Mouse (Mus musculus): ENCODE results near the gene Npb.

The Npb gene

DNA sequence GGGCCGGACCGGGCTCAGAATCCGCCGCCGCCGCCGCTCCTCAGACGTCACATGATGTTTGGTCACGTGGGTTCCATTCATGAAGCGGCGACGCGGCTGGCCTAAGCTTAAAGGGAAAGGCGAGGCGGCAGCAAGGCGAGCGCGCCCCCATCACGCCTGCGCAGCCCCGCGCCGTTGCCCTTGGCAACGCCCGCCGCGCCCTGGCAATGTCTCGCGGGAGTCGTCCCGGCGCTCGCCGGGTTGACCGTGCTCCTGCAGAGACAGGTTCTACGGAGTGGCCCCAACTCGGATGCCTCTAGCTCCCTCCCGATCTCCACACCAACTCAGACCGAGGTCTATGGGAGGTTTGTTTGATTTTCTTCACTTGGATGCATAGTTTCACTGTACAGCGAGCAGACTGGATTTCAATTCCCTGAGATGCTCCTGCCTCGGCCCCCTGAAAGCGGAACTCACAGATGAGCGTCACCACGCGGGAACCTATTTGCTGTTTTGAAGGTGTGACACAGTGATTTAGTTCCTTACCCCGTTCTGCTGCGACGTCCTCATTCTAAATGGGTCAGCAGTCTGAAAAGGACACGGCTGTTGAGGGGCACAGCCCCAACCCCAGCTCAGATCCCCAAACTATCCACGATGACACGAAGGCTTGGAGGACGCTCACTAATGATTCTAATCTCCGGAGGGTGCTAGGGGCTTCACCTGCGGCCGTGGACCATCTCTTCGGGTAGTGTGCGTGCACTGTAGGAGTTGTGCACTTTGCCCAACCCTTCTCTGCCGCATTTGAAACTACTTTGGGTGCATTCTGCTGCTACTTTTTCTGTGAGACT lies 25.5 kb downstream of the Npb start, which contains the start of gene Mafg:
Mafg (minus strand) TSS at position 81 of the 824 bp plus-strand sequence.
- peak; percentile 96 for DNase-seq

DNA sequence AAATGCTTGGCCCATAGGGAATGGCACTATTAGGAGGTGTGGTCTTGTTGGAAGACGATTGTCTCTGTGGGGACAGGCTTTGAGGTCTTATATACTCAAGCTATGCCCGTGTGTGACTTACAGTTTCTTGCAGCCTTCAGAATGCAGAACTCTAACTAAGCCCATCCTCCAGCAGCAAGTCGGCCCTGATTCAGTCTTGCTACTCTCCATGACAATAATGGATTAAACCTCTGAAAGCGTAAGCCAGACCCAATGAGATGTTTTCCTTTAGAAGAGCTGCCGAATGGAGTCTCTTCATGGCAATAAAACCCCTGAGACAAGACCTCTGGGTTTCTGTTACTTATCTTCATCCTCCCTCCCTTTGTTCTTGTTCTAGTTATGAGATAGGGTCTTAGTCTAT lies 26.5 kb downstream of the Npb start:
- no peak for DNase-seq

DNA sequence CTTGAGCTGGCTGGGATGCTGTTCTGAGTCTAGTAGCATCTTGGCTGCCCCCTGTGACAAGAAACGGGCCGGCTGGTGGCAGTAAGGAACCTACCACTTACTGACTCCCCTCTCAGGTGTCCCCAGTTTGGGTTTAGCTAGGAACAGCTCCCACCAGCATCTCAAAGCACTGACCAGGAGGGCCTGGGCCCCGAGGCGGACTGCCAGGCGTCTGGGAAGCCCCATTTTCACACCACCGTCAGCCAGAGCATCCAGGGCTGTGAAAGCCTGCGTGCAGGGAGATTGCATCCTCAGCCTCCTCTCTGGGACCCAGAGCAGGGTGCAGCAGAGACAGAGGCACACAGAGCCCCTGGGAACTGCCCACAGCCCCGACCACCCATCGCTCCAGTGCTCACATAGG lies 33.0 kb downstream of the Npb start:
- no peak for DNase-seq

DNA sequence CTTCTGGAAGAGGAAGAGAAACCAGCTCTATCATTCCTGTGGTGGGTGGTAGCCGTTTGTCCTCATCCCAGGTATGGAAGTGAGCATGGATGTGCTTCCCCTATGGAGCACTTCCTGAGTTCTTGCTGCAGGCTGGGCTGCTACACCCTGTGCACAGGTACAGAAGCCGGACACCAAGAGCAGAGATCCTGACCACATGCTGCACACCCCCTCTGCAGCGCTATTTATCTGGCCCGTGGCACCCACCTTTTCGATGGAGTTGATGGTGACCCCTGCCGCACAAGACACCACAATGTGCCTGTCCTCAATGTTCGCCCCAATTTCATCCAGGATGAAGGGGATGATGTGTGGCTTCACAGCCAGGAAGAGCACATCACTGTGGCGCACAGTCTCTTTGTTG lies 33.6 kb downstream of the Npb start:
- no peak for DNase-seq

DNA sequence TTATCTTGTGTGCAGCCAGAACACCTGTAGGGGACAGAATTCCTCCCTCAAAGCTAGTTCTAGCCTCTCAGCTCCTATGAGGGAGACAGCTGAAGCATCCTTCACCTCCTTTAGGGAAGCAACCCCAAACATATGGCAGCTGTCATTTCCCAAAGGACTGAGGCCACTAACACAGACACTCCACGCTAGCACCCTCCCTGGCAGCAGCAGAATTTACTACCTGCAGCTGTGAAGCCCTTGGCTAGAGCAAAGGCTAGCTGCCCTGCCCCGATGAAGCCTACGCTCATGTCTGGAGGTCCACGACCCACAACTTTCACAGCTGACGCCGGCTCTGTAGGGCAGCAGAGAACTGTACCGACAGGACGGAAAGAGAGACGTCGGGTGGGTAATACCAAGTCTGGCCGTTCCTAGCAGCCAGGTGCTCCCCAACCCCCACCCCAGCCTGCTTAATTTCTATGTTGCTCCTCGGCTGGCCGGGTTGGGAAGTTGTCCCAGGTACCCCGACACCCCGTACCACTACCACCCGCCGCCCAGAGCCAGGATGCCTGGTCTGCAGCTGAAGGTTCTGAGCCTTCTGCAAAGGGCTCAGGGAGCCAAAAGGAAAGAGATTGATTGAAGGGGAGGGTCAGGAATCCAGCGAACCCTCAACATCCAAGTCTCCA lies 34.8 kb downstream of the Npb start:
- DNase-seq: no peak

DNA sequence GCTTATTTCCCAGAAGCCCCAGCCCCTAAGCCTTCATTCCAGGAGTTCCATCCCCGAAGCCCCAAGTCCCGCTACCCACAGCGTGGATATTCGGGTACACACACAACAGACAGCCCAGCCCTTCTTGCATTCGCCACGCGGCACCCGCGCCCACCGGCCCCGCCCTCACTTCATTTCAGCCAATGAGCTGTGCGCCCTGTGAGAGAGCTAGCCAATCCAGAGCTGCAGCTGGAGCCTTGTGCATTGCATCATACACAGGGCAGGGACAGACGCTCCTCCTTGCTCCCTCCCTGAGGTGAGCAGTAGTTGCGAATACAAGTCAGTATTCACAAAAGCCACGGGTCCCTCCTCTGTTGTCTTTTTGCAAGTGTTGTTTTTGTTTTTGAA lies 35.3 kb downstream of the Npb start, which contains the start of gene Pycr1:
Pycr1 (minus strand) TSS at position 169 of the 387 bp plus-strand sequence.
- DNase-seq: peak; percentile 97

DNA sequence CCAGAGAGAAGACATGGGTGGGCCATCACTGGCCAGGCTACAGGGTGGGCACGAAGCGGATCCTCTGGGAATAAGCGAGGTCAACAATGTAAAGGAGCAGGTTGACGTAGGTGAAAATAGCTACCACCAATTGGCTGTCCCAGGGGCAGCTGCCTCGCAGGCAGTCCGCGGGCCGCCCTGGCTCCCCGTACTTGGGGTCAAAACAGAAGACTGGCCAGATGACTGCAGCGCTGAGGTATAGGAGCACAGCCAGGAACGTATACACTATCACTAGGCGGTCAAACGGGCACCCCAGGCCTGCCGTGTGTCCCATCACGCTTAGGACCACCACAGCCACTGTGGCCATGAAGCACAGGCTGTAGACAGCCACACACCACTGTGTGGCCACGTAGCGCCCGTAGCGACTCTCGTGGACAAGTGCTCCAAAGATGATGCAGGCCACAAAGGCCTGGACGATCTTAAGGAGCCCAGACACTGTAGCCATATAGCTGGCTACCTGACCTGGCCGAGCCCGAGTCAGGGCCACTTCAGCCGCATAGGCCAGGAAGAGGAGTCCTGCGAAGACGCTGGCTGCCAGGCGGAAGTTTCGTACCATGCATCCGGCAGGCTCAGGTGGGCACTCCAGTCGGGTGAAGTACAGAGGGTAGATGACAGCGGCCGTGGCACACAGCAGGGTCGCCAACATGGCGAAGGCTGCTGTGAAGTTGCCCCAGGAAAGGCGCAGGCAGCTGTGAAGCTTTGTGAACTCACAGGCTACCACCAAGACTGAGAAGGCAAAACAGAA lies 39.0 kb downstream of the Npb start:
- no peak for DNase-seq

DNA sequence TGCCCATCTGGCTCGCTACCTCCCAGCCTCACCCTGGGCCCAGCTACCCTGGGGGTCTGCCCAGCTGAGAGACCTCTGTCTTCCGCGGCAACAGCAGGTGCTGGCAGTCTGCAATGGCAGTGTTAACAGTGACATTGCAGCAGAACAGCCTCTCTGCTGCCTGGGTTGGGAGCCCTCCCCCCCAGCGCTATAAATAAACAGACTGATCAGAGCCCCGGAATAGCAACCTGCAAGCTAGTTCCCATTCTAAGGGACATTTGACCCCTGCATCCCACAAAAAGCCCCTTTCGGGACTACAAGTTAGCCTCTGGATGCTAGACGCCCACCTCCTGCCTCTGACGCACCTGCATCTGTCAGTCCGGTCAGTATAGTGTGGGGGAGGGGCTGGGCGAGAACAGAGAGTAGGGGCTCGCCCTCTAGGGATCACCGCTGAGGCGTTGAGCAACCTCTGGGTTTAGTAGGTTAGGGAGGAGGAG lies 39.8 kb downstream of the Npb start, which contains the start of gene Myadml2:
Myadml2 (minus strand) TSS at position 158 of the 476 bp plus-strand sequence.
- DNase-seq: no peak

DNA sequence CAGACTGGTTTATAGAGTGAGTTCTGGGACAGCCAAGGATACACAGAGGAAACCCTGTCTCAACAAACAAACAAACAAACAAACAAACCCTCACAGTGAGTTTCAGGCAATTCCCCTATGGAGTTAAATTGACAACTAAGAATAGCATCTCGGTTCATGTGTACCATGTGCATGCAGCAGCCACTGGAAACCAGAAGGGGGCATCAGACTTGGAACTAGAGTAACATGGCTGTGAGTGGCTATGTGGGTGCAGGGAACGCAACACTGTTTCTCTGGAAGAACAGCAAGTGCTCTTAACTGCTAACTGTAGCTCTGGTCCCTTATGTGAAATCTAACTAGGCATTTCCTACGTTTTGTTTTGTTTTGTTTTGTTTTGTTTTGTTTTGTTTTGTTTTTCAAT lies 43.6 kb downstream of the Npb start:
- no peak for DNase-seq

DNA sequence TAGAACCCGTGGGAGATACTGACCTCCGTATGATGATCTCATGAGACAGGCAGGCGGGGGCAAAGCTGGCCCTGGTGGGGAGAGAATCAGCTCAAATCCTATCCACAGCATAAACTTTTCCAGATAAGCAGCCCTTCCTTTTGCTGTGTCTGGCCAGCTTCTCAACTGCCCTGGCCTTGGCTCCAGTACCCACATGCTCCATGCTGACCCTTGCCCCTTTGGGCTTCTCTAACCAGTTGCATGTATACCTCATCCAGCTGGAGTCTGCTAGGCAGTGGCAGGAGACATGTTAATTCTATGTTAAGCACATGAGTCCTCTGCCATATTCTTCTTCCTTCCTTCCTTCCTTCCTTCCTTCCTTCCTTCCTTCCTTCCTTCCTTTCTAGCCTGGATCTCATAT lies 46.5 kb downstream of the Npb start:
- no peak for DNase-seq

DNA sequence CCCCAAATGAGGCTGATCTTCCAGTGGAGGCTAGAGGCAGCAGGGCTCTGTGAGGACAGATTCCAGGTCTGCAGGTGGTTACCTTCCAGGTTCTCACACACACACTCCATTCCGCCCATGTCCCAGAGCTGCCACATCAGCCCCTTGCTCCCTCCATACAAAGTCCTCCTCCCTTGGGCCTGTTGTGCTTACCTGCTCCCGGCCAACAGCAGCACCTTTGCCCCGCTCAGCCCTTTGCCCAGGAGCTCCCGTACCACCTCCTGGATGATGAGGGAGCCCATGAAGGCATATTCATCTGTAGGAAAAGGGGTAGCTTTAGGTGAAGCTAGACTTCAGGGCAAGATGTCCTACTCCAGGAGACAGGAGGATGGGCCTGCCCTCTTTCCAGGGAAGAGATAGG lies 49.0 kb downstream of the Npb start:
- DNase-seq: no peak

All from lung, postnatal 10 days (tissue).